Mouse (Mus musculus) heart, adult 18-20 months (tissue): ENCODE results near the gene Zfp369. TPM values are rescaled to one million over a fixed set of nuclear protein-coding genes. Genes with fewer than 3 reads are reported as not detected.

Experiments used
- total RNA-seq, 2 experiments: library from RNA; stranded (reverse); gene quantifications; 2 replicates each; pipeline ENCODE4 v1.2.3; 2021

Gene Zfp369
- total RNA-seq, 2 experiments from 2014 or later: 20.7 to 22.6 TPM

Other genes with a start within 250 kb of the Zfp369 start
- gene Spata31d1c, start 245.8 kb upstream of the Zfp369 start, total RNA-seq: not detected
- gene Prss47, start 226.1 kb upstream of the Zfp369 start, total RNA-seq: not detected
- 10 to 100 TPM; 15.1 to 15.8 TPM for gene Mfsd14b, start 165.8 kb upstream of the Zfp369 start, total RNA-seq
- not detected for gene Olfr465-ps1, start 140.7 kb upstream of the Zfp369 start, total RNA-seq
- not detected for gene Olfr466, start 128.6 kb upstream of the Zfp369 start, total RNA-seq
- gene Nlrp4f, start 72.8 kb upstream of the Zfp369 start, total RNA-seq: not detected
- gene Gm10775, start 19.3 kb upstream of the Zfp369 start, total RNA-seq: not detected
- not detected for gene Gm10139, start 233.9 kb downstream of the Zfp369 start, total RNA-seq